Mouse (Mus musculus) kidney, adult 2 months (tissue): ENCODE measurements around the gene Supt20. TPM values are rescaled to one million over a fixed set of nuclear protein-coding genes. Genes with fewer than 3 reads are reported as not detected.
A peak's percentile ranks its signal among the peaks of the same experiment; 100 is the strongest.

Experiments used
- DNase-seq: peaks from one replicate; pipeline ENCODE4 v3.0.0; 2021
- H3K27ac ChIP-seq: fragments of 200-500 bp; 2 replicates; pipeline ENCODE4 v1.5.1; 2012; ENCODE audit warnings: low read depth, low read length, control low read depth, inconsistent platforms; ENCODE audit not compliant: insufficient read depth
- H3K27me3 ChIP-seq: fragments of 200-500 bp; replicated peaks from 2 replicates; pipeline ENCODE4 v1.6.1; 2012; ENCODE audit warnings: mild to moderate bottlenecking, moderate library complexity, low read length, inconsistent platforms; ENCODE audit not compliant: control insufficient read depth, insufficient read depth
- H3K36me3 ChIP-seq: fragments of 200-500 bp; 2 replicates; pipeline ENCODE4 v1.6.1; 2012; ENCODE audit warnings: mild to moderate bottlenecking, moderate library complexity, low read length, inconsistent platforms; ENCODE audit not compliant: control insufficient read depth, insufficient read depth
- H3K4me1 ChIP-seq: fragments of 200-500 bp; 2 replicates; pipeline ENCODE4 v1.6.1; 2011; ENCODE audit warnings: low read length; ENCODE audit not compliant: control insufficient read depth, insufficient read depth
- H3K4me3 ChIP-seq: fragments of 200-500 bp; 2 replicates; pipeline ENCODE4 v1.5.1; 2011; ENCODE audit warnings: mild to moderate bottlenecking, low read depth, low read length, control low read depth; ENCODE audit not compliant: insufficient read depth
- CTCF ChIP-seq: fragments of 200-500 bp; conservative IDR thresholded peaks from 2 replicates; pipeline ENCODE4 v1.5.1; 2011; ENCODE audit warnings: low read depth, mild to moderate bottlenecking, control low read depth, low read length, moderate library complexity, mixed read lengths; ENCODE audit not compliant: insufficient read depth, insufficient read length
- POLR2A ChIP-seq: fragments of 200-500 bp; IDR thresholded peaks from one replicate; pipeline ENCODE4 v1.6.1; 2011; ENCODE audit warnings: low read depth, low read length, control low read depth
- WGBS: fragments of 180-500 bp; shearing (Covaris S2); methylation state at CpG from one replicate; pipeline ENCODE4 v1.1.7; 2018; 5-methylcytosine and 5-hydroxymethylcytosine counted together
- polyA plus RNA-seq: library from polyadenylated mRNA; depleted of rRNA; stranded (reverse); fragments of >200 nt; gene quantifications from 2 replicates; pipeline ENCODE4 v1.2.3, GENCODE M21; 2012

Gene Supt20
- polyA plus RNA-seq, 1 experiment, result 32.7 TPM

- WGBS, result 49% methylated on average over 18 of the region's 18 CpGs
- Histone ChIP-seq H3K36me3 (no peaks in the 10 kb centered on the region; the same call in 1 of the 2 replicates), H3K4me1 (peaks cover 8% of the 10 kb centered on the region; the same call in 1 of the 2 replicates), H3K27ac (no peak overlapping the region), H3K27me3 (no peaks in the 10 kb centered on the region), H3K4me3 (peak overlapping the region; percentile 86)
- peak; percentile 32 for DNase-seq
- no peak for TF ChIP-seq CTCF
- TF ChIP-seq POLR2A, result no peak
Measured at GRCm38 (mm10) chr3:54736101-54736927, 43.7 kb downstream of the Supt20 start.

DNA sequence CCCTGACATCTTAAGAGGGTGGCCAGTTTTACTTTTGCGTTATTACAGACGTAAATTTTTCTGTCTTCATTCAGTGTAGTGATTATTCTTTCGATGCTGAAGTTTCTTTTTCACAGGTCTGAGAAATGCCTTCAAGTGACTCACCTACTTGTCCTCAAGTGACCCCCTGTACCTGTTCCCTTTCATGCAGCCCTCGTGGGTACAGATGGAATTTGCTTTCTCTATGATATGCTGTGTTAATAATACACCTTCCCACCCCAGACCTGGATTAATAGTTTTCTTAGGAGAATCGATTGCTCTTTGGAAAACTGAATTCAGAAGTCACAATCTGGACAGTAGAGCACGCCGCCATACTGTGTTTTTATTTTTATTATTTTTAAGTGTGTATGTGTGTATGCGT, 44.7 kb downstream of the Supt20 start:
- H3K36me3 ChIP-seq, result peaks cover 1% of the 10 kb centered on the region; the same call in 1 of the 2 replicates
- no peak for TF ChIP-seq POLR2A
- no peak for TF ChIP-seq CTCF
- WGBS, result 82% methylated on average over 8 of the region's 8 CpGs

GRCm38 (mm10) chr3:54741965-54742364, 49.4 kb downstream of the Supt20 start:
- 96% methylated on average over 11 of the region's 11 CpGs for WGBS

More for the DNA sequence above, 44.7 kb downstream of the Supt20 start:
- Histone ChIP-seq H3K27ac (no peak overlapping the region), H3K27me3 (no peaks in the 10 kb centered on the region), H3K4me3 (no peak overlapping the region), H3K4me1 (peaks cover 8% of the 10 kb centered on the region; the same call in 1 of the 2 replicates)
- no peak for DNase-seq

GRCm38 (mm10) chr3:54745799-54746198, 53.2 kb downstream of the Supt20 start:
- Histone ChIP-seq H3K4me3 (no peak overlapping the region), H3K36me3 (peaks cover 4% of the 10 kb centered on the region), H3K27ac (no peak overlapping the region), H3K4me1 (no peaks in the 10 kb centered on the region), H3K27me3 (no peaks in the 10 kb centered on the region)
- TF ChIP-seq POLR2A, result no peak
- peak; percentile 54 for TF ChIP-seq CTCF
- WGBS, result 53% methylated on average over 5 of the region's 5 CpGs
- DNase-seq, result peak; percentile 15

More at GRCm38 (mm10) chr3:54741965-54742364, 49.4 kb downstream of the Supt20 start:
- TF ChIP-seq POLR2A (no peak), CTCF (no peak)
- Histone ChIP-seq H3K4me3 (no peak overlapping the region), H3K27ac (no peak overlapping the region), H3K36me3 (peaks cover 3% of the 10 kb centered on the region), H3K4me1 (no peaks in the 10 kb centered on the region), H3K27me3 (no peaks in the 10 kb centered on the region)
- no peak for DNase-seq

GRCm38 (mm10) chr3:54753411-54753810, 60.8 kb downstream of the Supt20 start:
- Histone ChIP-seq H3K4me3 (no peak overlapping the region), H3K27me3 (no peaks in the 10 kb centered on the region), H3K4me1 (no peaks in the 10 kb centered on the region), H3K36me3 (0 out of 2 replicates have a peak, but pooled peaks cover 1% of the 10 kb centered on the region), H3K27ac (no peak overlapping the region)
- DNase-seq, result no peak
- TF ChIP-seq POLR2A, result no peak
- TF ChIP-seq CTCF, result no peak
- 76% methylated on average over 4 of the region's 4 CpGs for WGBS

DNA sequence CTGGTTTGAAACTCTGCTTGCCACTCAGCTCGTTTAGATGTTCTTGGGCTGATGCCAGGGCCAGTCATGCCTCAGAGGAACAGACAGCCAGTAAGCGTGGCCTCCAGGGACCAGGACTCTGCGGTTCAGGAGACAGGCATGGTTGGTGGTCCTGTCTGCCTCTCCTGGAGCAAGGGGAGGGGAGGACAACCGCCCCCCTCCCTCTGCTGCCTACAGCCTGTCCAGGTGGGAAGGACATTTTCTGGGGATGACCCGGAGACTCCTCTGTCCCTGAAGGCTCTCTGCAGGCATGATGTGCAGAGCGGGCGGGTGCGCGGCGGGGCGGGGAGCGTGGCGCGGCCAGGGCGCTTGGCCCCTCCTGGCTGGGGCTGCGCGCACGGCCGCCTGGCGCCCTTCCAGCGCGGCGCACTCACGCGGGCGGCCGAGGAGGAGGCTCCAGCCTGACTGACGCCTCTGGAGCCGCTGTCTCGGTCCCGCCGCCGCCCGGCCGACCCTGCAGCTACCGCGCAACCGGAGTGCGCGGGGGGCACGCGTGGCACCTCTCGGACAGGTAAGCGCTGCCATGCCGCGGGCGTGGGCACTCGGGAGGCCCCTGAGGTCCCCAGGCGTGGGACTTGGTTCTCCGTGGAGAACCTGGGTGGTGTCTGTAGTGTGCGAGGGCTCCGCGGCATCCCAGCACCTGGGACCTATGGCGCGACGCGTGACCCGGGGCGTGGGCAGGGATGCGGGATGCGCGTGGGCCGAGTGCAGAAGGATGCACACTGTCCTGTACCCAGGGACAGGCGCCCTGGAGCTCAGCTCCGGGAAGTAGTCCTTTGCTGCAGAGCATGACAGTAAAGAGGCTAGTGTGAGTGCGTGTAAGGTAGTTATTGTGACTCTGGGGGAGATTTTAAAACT, 62.8 kb downstream of the Supt20 start, which contains the start of gene Smad9:
Smad9 (plus strand) TSS at position 438 of the 897 bp plus-strand sequence.
- Histone ChIP-seq H3K27me3 (no peaks in the 10 kb centered on the region), H3K4me3 (peak within 1 kb of the TSS; percentile 70), H3K36me3 (no peaks in the 10 kb centered on the region), H3K4me1 (no peaks in the 10 kb centered on the region), H3K27ac (no peak within 1 kb of the TSS)
- no peak for TF ChIP-seq CTCF
- no peak for TF ChIP-seq POLR2A
- DNase-seq, result peak; percentile 69
- WGBS, result 1% methylated on average over 63 of the region's 66 CpGs
